12 mouse cellular contexts compared by ENCODE assay signal in the genomic region with DNA sequence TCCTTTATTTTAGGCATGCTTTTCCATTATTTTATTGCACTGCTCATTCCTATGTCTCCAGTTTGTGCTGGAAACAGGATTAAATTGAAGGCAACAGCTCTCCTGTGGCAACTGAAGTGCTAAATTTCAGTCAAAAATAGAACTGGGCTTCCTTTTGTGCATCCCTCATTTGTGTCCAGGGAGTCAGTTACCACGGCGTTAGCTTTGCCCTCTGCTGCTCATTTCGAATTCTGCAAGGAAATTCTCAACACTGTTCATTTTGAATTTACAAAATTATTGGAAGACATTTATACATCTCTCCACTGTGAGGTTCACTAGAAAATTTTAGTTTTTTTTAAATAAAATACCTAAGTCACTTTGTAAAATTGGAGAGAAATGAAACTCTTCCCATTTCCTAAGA. TPM values are rescaled to one million over a fixed set of nuclear protein-coding genes. Genes with fewer than 3 reads are reported as not detected.
"Had no signal": no experiment of that assay in that cellular context is flagged by ENCODE, and none has a peak within 500 bp of the region (broad histone marks: within the 10 kb centered on the region; RNA-seq: fewer than 3 reads in every experiment).

No protein-coding gene starts in this region.

- H3K27ac ChIP-seq: limb, embryonic 10.5 days; liver, embryonic 15.5 days had no signal

- ATAC-seq: lung, postnatal 0 days; midbrain, embryonic 16.5 days had no signal

- DNase-seq: kidney, adult 8-10 months; kidney, postnatal 25 days; layer of hippocampus, adult 9-11 months; lung, adult 2 months; lung, postnatal 36 days; right cerebral cortex, postnatal 14 days; thymus, postnatal 14 days had no signal

- H3K27me3 ChIP-seq: liver, embryonic 15.5 days had no signal

- H3K9ac ChIP-seq: liver, embryonic 15.5 days had no signal

- H3K4me2 ChIP-seq: liver, embryonic 11.5 days; liver, embryonic 15.5 days had no signal

- H3K4me1 ChIP-seq: liver, embryonic 15.5 days had no signal

- H3K4me3 ChIP-seq: limb, embryonic 10.5 days; liver, embryonic 15.5 days had no signal

- H3K9me3 ChIP-seq: limb, embryonic 10.5 days; liver, embryonic 15.5 days had no signal

- H3K36me3 ChIP-seq: limb, embryonic 10.5 days; liver, embryonic 15.5 days had no signal

RNA-seq across cellular contexts. Expression of a gene that starts 53.8 kb away (rescaled TPM):
- polyA plus RNA-seq: liver, embryonic 15.5 days had no signal
